Mouse (Mus musculus): ENCODE results near the gene Rps27l. TPM values are rescaled to one million over a fixed set of nuclear protein-coding genes. Genes with fewer than 3 reads are reported as not detected.
A peak's percentile ranks its signal among the peaks of the same experiment; 100 is the strongest.

Rps27l gene
- total and polyA plus RNA-seq, 2 experiments = 84.6 to 535 TPM

GRCm38 (mm10) chr9:66977982-66978381, 32.1 kb downstream of the Rps27l start:
- no peak overlapping the region for H3K27ac ChIP-seq (replicated peaks; ENCODE audit: insufficient read depth, low read depth, low read length)
- no peak overlapping the region for H3K9ac ChIP-seq (ENCODE audit: low read depth, low read length)
- no peaks in the 10 kb centered on the region for H3K4me1 ChIP-seq (ENCODE audit: control insufficient read depth, insufficient read depth, low read length)
- no peak overlapping the region for H3K4me3 ChIP-seq (ENCODE audit: insufficient read depth, low read depth, low read length)
- H3K27me3 ChIP-seq (ENCODE audit: control insufficient read depth, insufficient read depth, low read length) = no peaks in the 10 kb centered on the region
- no peaks in the 10 kb centered on the region; the same call in 1 of the 2 replicates for H3K79me2 ChIP-seq (ENCODE audit: control insufficient read depth, insufficient read depth, low read length)
- H3K36me3 ChIP-seq (ENCODE audit: control insufficient read depth, insufficient read depth, low read length) = no peaks in the 10 kb centered on the region
- no peak for DNase-seq (ENCODE audit: extremely low read depth, low read depth, low spot score)
- TF ChIP-seq CTCF (IDR thresholded peaks at IDR 0.05; ENCODE audit: low read depth, low read length) (no peak), POLR2A (IDR thresholded peaks at IDR 0.05; ENCODE audit: extremely low read depth, insufficient read depth, low read length) (no peak)
- 58% methylated on average over 1 of the region's 1 CpGs for WGBS

- H3K4me3 ChIP-seq (ENCODE audit: insufficient read depth, low read depth, low read length) = no peak overlapping the region
- TF ChIP-seq CTCF (IDR thresholded peaks at IDR 0.05; ENCODE audit: low read depth, low read length) (no peak), POLR2A (IDR thresholded peaks at IDR 0.05; ENCODE audit: extremely low read depth, insufficient read depth, low read length) (no peak)
- H3K36me3 ChIP-seq (ENCODE audit: control insufficient read depth, insufficient read depth, low read length) = no peaks in the 10 kb centered on the region
- H3K27me3 ChIP-seq (ENCODE audit: control insufficient read depth, insufficient read depth, low read length) = no peaks in the 10 kb centered on the region
- no peaks in the 10 kb centered on the region; the same call in 1 of the 2 replicates for H3K79me2 ChIP-seq (ENCODE audit: control insufficient read depth, insufficient read depth, low read length)
- no peak overlapping the region for H3K27ac ChIP-seq (replicated peaks; ENCODE audit: insufficient read depth, low read depth, low read length)
- no peak overlapping the region for H3K9ac ChIP-seq (ENCODE audit: low read depth, low read length)
- 78% methylated on average over 1 of the region's 1 CpGs for whole genome bisulfite sequencing
- no peak for DNase-seq (ENCODE audit: extremely low read depth, low read depth, low spot score)
- H3K4me1 ChIP-seq (ENCODE audit: control insufficient read depth, insufficient read depth, low read length) = no peaks in the 10 kb centered on the region
These were observed 32.6 kb downstream of the Rps27l start for GRCm38 (mm10) chr9:66978468-66978867.

GRCm38 (mm10) chr9:66980458-66980857, 34.6 kb downstream of the Rps27l start:
- no peaks in the 10 kb centered on the region for H3K4me1 ChIP-seq (ENCODE audit: control insufficient read depth, insufficient read depth, low read length)
- H3K79me2 ChIP-seq (ENCODE audit: control insufficient read depth, insufficient read depth, low read length) = no peaks in the 10 kb centered on the region
- no peak overlapping the region for H3K9ac ChIP-seq (ENCODE audit: low read depth, low read length)
- no peaks in the 10 kb centered on the region for H3K36me3 ChIP-seq (ENCODE audit: control insufficient read depth, insufficient read depth, low read length)
- WGBS = 9% methylated on average over 5 of the region's 5 CpGs
- no peaks in the 10 kb centered on the region for H3K27me3 ChIP-seq (ENCODE audit: control insufficient read depth, insufficient read depth, low read length)
- peak; percentile 58 for DNase-seq (ENCODE audit: extremely low read depth, low read depth, low spot score)
- TF ChIP-seq CTCF (IDR thresholded peaks at IDR 0.05; ENCODE audit: low read depth, low read length) (peak; percentile 73), POLR2A (IDR thresholded peaks at IDR 0.05; ENCODE audit: extremely low read depth, insufficient read depth, low read length) (no peak)
- no peak overlapping the region for H3K27ac ChIP-seq (replicated peaks; ENCODE audit: insufficient read depth, low read depth, low read length)
- H3K4me3 ChIP-seq (ENCODE audit: insufficient read depth, low read depth, low read length) = no peak overlapping the region

- WGBS = 75% methylated on average over 7 of the region's 7 CpGs
- no peaks in the 10 kb centered on the region for H3K36me3 ChIP-seq (ENCODE audit: control insufficient read depth, insufficient read depth, low read length)
- no peak overlapping the region for H3K9ac ChIP-seq (ENCODE audit: low read depth, low read length)
- TF ChIP-seq CTCF (IDR thresholded peaks at IDR 0.05; ENCODE audit: low read depth, low read length) = no peak
- TF ChIP-seq POLR2A (IDR thresholded peaks at IDR 0.05; ENCODE audit: extremely low read depth, insufficient read depth, low read length) = no peak
- H3K27me3 ChIP-seq (ENCODE audit: control insufficient read depth, insufficient read depth, low read length) = no peaks in the 10 kb centered on the region
- H3K27ac ChIP-seq (replicated peaks; ENCODE audit: insufficient read depth, low read depth, low read length) = no peak overlapping the region
- H3K79me2 ChIP-seq (ENCODE audit: control insufficient read depth, insufficient read depth, low read length) = no peaks in the 10 kb centered on the region
- no peak overlapping the region for H3K4me3 ChIP-seq (ENCODE audit: insufficient read depth, low read depth, low read length)
- no peak for DNase-seq (ENCODE audit: extremely low read depth, low read depth, low spot score)
- H3K4me1 ChIP-seq (ENCODE audit: control insufficient read depth, insufficient read depth, low read length) = no peaks in the 10 kb centered on the region
These were observed 36.2 kb downstream of the Rps27l start for GRCm38 (mm10) chr9:66982085-66982484.

- H3K4me1 ChIP-seq (ENCODE audit: control insufficient read depth, insufficient read depth, low read length) = no peaks in the 10 kb centered on the region
- H3K36me3 ChIP-seq (ENCODE audit: control insufficient read depth, insufficient read depth, low read length) = no peaks in the 10 kb centered on the region
- TF ChIP-seq CTCF (IDR thresholded peaks at IDR 0.05; ENCODE audit: low read depth, low read length) (no peak), POLR2A (IDR thresholded peaks at IDR 0.05; ENCODE audit: extremely low read depth, insufficient read depth, low read length) (no peak)
- no peak for DNase-seq (ENCODE audit: extremely low read depth, low read depth, low spot score)
- no peaks in the 10 kb centered on the region for H3K79me2 ChIP-seq (ENCODE audit: control insufficient read depth, insufficient read depth, low read length)
- no peak overlapping the region for H3K27ac ChIP-seq (replicated peaks; ENCODE audit: insufficient read depth, low read depth, low read length)
- 80% methylated on average over 7 of the region's 7 CpGs for WGBS
- H3K4me3 ChIP-seq (ENCODE audit: insufficient read depth, low read depth, low read length) = no peak overlapping the region
- H3K27me3 ChIP-seq (ENCODE audit: control insufficient read depth, insufficient read depth, low read length) = no peaks in the 10 kb centered on the region
- no peak overlapping the region for H3K9ac ChIP-seq (ENCODE audit: low read depth, low read length)
These were observed 39.5 kb downstream of the Rps27l start for GRCm38 (mm10) chr9:66985377-66985776.

GRCm38 (mm10) chr9:66988198-66988887, 42.5 kb downstream of the Rps27l start:
- no peak overlapping the region for H3K4me3 ChIP-seq (ENCODE audit: insufficient read depth, low read depth, low read length)
- no peak for DNase-seq (ENCODE audit: extremely low read depth, low read depth, low spot score)
- H3K4me1 ChIP-seq (ENCODE audit: control insufficient read depth, insufficient read depth, low read length) = no peaks in the 10 kb centered on the region
- no peak overlapping the region for H3K27ac ChIP-seq (replicated peaks; ENCODE audit: insufficient read depth, low read depth, low read length)
- WGBS = 56% methylated on average over 11 of the region's 11 CpGs
- no peak overlapping the region for H3K9ac ChIP-seq (ENCODE audit: low read depth, low read length)
- H3K27me3 ChIP-seq (ENCODE audit: control insufficient read depth, insufficient read depth, low read length) = no peaks in the 10 kb centered on the region
- H3K79me2 ChIP-seq (ENCODE audit: control insufficient read depth, insufficient read depth, low read length) = no peaks in the 10 kb centered on the region
- TF ChIP-seq CTCF (IDR thresholded peaks at IDR 0.05; ENCODE audit: low read depth, low read length) = no peak
- TF ChIP-seq POLR2A (IDR thresholded peaks at IDR 0.05; ENCODE audit: extremely low read depth, insufficient read depth, low read length) = no peak
- H3K36me3 ChIP-seq (ENCODE audit: control insufficient read depth, insufficient read depth, low read length) = no peaks in the 10 kb centered on the region

Measured in liver, adult 2 months (tissue).